Mouse (Mus musculus) activated CD4-positive, CD25-positive, alpha-beta regulatory T cell, adult 4 months (primary cell): Measurements from ENCODE around the gene Zcchc7. TPM values are rescaled to one million over a fixed set of nuclear protein-coding genes. Genes with fewer than 3 reads are reported as not detected.

Source experiments
- ATAC-seq: one replicate; pipeline ENCODE4 v1.8.0; 2017
- polyA plus RNA-seq, 2 experiments: library from polyadenylated mRNA; unstranded; fragments of 100-300 nt; shearing (Covaris generic); gene quantifications; one replicate each; pipeline ENCODE4 v1.2.1; 2017

Gene Zcchc7
- polyA plus RNA-seq, 2 experiments from 2014 or later: 96.7 to 132 TPM

DNA sequence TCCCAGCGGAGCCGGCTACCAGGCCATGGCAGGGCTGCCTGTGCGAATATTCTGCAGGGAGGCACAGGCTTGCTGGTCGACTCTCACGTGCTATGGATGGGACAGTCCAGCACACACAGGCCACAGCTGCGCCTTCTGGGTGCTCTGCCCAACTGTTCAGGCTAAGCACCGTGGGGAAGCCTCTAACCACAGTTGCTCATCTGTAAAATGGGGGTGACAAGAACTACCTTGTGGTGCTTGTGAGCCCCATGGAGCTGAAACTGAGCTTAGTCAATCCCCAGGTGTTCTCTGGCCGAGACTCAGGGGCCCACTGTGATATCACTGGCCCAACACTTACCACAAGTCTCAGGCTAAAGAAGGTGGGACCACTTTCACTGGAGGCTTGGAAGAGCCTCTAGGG is 211.7 kb downstream of the Zcchc7 start:
- no peak for ATAC-seq

DNA sequence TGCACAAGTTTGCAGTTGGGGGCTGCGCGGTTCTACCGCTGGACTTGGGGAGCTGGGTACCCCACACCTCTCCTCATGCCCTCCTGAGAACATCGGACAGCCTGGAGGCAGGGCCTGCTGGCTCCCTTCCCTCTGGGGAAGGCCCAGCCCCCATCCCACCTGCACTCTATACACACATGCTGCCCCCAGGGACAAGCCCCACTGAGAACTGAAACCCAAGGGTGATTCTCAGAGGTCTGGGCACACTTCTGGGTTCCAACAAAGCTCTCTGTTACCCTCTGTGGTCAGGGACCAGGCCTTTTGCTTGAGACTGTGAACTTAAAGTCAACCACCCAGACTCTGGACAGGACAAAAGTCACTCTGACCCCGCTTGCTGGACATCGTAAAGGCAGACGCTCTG is 214.4 kb downstream of the Zcchc7 start:
- no peak for ATAC-seq

DNA sequence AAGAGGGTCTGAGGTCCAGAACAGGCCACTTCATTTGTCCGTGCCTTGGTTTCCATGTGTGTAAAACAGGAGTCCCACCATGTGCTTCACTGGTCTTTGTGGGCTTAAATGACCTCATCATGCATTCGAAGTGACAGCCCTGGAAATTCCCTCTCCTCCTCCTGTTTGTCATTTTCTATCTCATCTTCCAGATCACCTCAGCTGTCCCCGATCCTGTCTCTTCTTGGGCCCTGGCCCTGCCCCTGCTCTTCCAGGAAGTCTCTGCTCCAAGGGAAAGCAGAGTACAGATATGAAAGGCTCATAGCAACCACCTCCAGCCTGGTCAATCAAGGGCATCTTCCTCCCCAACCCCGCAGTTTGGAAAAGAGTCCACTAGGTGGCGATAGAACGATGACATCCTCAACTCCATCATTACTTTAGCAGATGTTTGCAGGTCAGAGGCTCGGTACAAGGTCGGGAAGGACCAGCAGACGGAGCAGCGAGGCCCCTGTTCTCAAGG is 215.0 kb downstream of the Zcchc7 start:
- ATAC-seq: peak; percentile 25

- peak; percentile 97 for ATAC-seq
These were observed 217.8 kb downstream of the Zcchc7 start for GRCm38 (mm10) chr4:44973450-44973849.

DNA sequence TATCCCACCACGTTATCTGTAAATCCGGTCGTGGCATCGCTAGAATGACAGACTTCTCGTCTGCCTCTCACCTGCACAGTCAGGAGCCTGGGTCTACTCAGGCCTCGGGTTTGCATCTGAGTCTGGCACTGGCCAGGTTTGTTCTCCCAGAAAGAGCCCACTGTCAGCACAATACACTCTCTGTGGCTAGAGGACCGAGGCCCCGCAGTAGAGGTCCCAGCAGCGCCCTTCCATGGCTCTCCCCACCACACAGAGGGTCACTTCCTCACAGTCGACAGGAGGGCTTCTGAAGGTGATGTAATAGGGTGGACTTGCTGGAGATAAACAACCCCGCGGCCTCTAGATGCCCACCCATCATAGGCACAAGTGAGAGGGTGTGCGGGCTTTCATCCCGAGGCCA is 218.2 kb downstream of the Zcchc7 start:
- ATAC-seq: peak; percentile 13

DNA sequence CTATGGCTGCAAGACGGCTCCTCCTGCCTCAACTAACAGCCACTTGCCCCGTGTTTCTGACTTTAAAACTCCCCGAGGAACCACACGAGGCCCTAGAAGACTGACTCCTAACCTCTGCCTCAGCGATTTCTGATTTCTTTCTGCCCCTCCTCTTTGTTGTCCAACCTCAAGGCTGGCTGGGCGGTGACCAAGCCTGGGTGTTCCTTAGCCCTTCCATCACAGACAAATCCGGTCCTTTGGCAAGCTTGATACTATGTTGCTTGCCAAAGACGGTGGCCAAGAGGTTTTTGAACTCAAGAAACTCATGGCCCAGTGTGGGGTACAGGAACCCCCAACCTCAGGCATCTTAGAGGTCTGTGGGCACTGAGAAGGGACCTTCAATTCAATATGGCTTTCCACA is 218.7 kb downstream of the Zcchc7 start:
- ATAC-seq: no peak

DNA sequence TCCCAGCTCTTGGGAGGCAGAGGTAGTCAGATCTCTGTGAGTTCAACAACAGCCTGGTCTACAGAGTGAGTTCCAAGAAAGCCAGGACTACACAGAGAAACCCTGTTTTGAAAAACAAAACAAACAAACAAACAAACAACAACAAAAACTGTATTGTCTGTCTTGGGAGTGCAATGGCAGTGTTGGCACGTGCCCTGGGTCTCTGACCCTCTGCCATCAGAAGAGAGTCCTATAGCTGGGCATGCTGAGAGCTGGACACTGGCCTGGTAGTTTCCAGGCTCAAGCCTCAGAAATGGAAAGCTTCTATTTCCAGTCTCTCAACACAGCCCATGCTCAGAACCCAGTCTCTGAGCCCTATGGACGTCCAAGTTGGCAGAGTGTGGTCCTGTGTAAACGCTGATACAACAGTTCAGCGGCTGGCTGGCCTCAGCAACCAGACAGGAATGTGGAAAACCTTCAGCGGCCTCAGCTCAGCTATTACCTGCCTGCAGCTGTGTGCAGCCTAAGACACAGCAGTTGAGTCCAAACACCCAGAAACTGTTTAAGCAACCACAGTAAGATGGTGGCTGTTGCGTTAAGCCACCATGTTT is 220.4 kb downstream of the Zcchc7 start:
- ATAC-seq: no peak

GRCm38 (mm10) chr4:44976921-44977710 is 221.4 kb downstream of the Zcchc7 start:
- no peak for ATAC-seq

GRCm38 (mm10) chr4:44978175-44978574 is 222.5 kb downstream of the Zcchc7 start:
- no peak for ATAC-seq

- ATAC-seq: no peak
These were observed 224.2 kb downstream of the Zcchc7 start for GRCm38 (mm10) chr4:44979794-44980338.

DNA sequence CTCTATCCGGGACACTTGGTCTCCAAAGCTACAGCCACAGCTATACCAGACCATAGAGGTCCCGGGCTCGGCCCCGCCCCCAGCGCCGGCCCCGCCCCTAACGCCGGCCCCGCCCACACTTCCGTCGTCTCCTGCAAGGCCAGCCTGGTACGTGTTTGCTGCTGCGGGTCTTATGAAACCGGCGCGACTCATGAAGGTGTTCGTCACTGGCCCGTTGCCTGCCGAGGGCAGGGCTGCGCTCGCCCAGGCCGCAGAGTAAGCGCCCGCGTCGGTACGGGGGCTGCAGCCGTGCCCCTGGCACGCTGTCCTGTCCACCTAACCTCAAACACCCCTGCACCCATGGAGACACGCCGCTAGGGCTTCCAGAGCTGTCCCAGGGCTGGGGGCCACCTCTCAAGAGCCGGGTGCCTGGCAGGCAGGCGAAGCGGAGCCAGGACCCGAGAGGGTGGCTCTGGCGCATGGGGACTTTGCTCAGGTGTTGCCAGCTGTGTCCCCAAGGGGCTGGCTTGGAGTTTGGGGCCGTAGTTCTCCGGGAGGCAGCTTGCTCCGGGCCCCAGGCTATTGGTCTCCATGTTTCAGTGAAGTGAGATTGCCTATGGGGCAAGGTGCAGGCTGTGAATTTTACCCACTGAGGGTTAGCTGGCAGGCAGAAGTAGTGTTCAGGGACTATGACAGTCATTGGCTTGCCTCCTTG is 225.8 kb downstream of the Zcchc7 start, which contains the start of gene Grhpr:
Gene Grhpr, plus strand, starts transcription at position 116 of the 694 bp plus-strand sequence.
- peak; percentile 88 for ATAC-seq

Other genes with a start within 250 kb of the Zcchc7 start
- gene Pax5, start 45.4 kb upstream of the Zcchc7 start, polyA plus RNA-seq: 1 to 10 TPM in 1 of 2 experiments, not detected in 1; 2.2 TPM
- gene Grhpr, start 225.5 kb downstream of the Zcchc7 start, polyA plus RNA-seq: 10 to 100 TPM; 16.1 to 26.4 TPM